Mouse (Mus musculus) forebrain, postnatal 0 days (tissue): ENCODE measurements at regions not wholly inside any gene's neighbourhood (a gene's known extent, or its start where the extent isn't known, plus 50 kb on each side); places are given as distances from the start of the nearest gene placed in this dataset.
A peak's percentile ranks its signal among the peaks of the same experiment; 100 is the strongest.

ENCODE experiments used
- ATAC-seq: fragments of 200-750 bp; cut with Nextera tagmentation; 2 replicates; pipeline ENCODE4 v1.8.0; 2017; ENCODE audit warnings: mild to moderate bottlenecking, moderate library complexity
- DNase-seq: peaks from one replicate; pipeline ENCODE4 v3.0.0-alpha.2; 2015
- H3K27ac ChIP-seq: fragments of 300-500 bp; sonication (generic); 2 replicates; pipeline ENCODE4 v1.5.1; 2014; ENCODE audit warnings: low read depth, mild to moderate bottlenecking, antibody characterized with exemption, low read length, moderate library complexity, mixed read lengths
- H3K27me3 ChIP-seq: fragments of 300-500 bp; sonication (generic); 2 replicates; pipeline ENCODE4 v1.6.1; 2014; ENCODE audit warnings: mild to moderate bottlenecking, low read length, mixed read lengths; ENCODE audit not compliant: insufficient read depth
- H3K36me3 ChIP-seq: fragments of 300-500 bp; sonication (generic); 2 replicates; pipeline ENCODE4 v1.6.1; 2014; ENCODE audit warnings: mild to moderate bottlenecking, moderate library complexity; ENCODE audit not compliant: insufficient read depth
- H3K4me1 ChIP-seq: fragments of 300-500 bp; sonication (generic); 2 replicates; pipeline ENCODE4 v1.6.1; 2014; ENCODE audit warnings: antibody characterized with exemption; ENCODE audit not compliant: insufficient read depth
- H3K4me2 ChIP-seq: fragments of 300-500 bp; sonication (generic); 2 replicates; pipeline ENCODE4 v1.6.1; 2014; ENCODE audit warnings: low read depth, mild to moderate bottlenecking, moderate library complexity
- H3K4me3 ChIP-seq: fragments of 300-500 bp; sonication (generic); 2 replicates; pipeline ENCODE4 v1.5.1; 2014; ENCODE audit warnings: low read depth, low read length, mixed read lengths
- H3K9ac ChIP-seq: fragments of 300-500 bp; sonication (generic); 2 replicates; pipeline ENCODE4 v1.6.1; 2014; ENCODE audit warnings: mild to moderate bottlenecking
- H3K9me3 ChIP-seq: fragments of 300-500 bp; sonication (generic); 2 replicates; pipeline ENCODE4 v1.6.1; 2016; ENCODE audit warnings: low read length
- CTCF ChIP-seq: sonication (generic); IDR thresholded peaks from 2 replicates; pipeline ENCODE4 v1.5.1; 2016; ENCODE audit warnings: antibody characterized with exemption, control low read depth, low read depth
- WGBS: fragments of 180-500 bp; shearing (Covaris S2); extraction: QIAGEN DNeasy Blood & Tissue Kit; methylation state at CpG from one replicate; pipeline ENCODE4 v1.1.7; 2014; 5-methylcytosine and 5-hydroxymethylcytosine counted together

DNA sequence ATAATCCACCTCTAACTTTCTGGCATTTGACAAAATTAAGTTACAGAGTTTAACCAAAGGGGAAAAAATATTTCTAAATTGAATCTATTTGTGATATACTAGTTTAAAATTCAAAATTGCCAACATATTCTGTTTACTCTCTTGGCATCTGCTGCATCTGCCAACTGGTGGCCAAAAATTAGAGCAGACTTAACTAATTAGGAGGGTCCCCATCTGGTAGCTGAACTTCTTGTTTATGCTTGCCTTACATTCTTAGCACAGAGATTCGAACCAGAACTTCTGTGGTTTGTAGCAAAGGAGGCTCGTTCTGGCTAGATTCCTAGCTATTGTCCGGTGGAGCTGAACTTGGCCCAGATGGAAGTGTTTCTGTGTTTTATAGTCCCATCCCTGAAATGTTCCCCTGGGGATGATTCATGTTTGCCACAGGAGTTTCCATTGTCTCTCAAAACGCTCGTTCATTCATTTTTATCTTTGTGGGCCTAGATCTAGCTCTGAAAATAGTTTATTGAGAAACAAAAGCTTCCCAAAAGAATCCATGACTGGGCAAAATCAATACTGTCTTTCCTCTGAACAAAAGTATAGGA is 3461.5 kb upstream of the Gm7489 start:
- TF ChIP-seq CTCF = no peak
- Histone ChIP-seq H3K4me1 (no peaks in the 10 kb centered on the region), H3K27ac (no peak overlapping the region), H3K27me3 (no peaks in the 10 kb centered on the region), H3K9ac (no peak overlapping the region), H3K4me3 (no peak overlapping the region), H3K9me3 (no peaks in the 10 kb centered on the region), H3K4me2 (no peak overlapping the region), H3K36me3 (no peaks in the 10 kb centered on the region)
- ATAC-seq (no peak), DNase-seq (peak; percentile 1)
- 47% methylated on average over 5 of the region's 5 CpGs for WGBS

DNA sequence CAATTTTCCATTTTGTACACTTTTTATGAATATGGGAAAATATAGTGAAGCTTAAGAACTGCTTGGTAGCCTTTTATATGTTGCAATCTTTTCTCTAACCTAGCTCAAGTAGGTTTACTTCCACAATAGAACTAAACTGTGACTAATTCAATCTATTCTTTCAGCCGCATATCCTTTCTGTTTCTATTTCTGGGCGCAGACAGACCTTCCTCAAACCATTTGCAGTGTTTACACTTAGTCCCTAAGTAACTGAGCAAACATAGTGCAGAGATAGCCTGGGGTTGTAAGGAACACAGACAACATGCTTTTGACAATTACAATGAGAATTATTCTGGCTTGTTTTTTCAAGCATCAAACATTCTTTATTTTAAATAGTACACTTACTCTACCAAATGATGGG is 3435.1 kb upstream of the Gm7489 start:
- ATAC-seq (no peak), DNase-seq (no peak)
- Histone ChIP-seq H3K9me3 (no peaks in the 10 kb centered on the region), H3K4me3 (no peak overlapping the region), H3K4me2 (no peak overlapping the region), H3K27ac (no peak overlapping the region), H3K36me3 (no peaks in the 10 kb centered on the region), H3K9ac (no peak overlapping the region), H3K4me1 (no peaks in the 10 kb centered on the region), H3K27me3 (no peaks in the 10 kb centered on the region)
- WGBS = 78% methylated on average over 2 of the region's 2 CpGs
- no peak for TF ChIP-seq CTCF

DNA sequence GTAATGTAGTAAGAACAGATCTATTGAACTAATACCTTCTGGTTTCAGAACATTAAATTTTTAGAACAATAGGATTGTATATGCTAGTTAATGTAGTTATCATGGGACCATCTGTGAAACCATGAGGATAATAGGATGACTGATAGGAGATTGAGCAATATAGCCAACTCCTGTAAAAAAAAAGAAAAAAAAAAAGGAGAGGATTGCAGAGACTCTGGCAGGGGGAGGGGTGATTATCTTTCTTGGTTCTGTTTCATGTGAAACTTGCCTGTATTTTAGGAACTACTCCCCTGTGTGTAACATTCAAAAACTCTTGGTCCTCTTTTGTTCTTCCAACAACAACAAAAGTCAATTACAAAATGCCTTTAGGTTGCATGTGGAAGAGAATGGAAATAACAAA is 3412.1 kb upstream of the Gm7489 start:
- TF ChIP-seq CTCF = no peak
- H3K9me3 ChIP-seq = no peaks in the 10 kb centered on the region
- no peak overlapping the region for H3K27ac ChIP-seq

DNA sequence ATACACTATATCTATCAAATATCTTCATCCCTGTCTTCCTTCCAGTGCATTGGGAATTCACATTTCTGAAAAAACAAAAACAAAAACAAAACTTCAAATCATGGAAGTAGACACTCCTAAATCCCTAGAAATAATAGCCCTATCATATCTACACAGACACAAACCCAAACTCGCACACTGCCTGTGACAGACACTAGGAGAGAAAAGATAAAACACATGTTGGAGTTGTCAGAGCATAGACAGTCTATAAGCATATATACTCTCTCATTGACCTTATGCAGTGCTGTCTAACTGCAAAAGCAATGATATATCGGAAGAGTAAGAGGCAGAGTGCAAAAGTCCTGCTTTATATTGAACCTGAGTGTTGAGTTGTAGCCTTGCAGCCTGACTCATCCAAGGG is 3386.0 kb upstream of the Gm7489 start:
- H3K9me3 ChIP-seq = no peaks in the 10 kb centered on the region
- TF ChIP-seq CTCF = no peak
- H3K4me2 ChIP-seq = no peak overlapping the region
- H3K36me3 ChIP-seq = no peaks in the 10 kb centered on the region
- no peaks in the 10 kb centered on the region for H3K27me3 ChIP-seq
- no peak overlapping the region for H3K9ac ChIP-seq
- H3K27ac ChIP-seq = no peak overlapping the region
- H3K4me1 ChIP-seq = no peaks in the 10 kb centered on the region
- WGBS = 91% methylated on average over 2 of the region's 2 CpGs
- H3K4me3 ChIP-seq = no peak overlapping the region
- no peak for DNase-seq
- no peak for ATAC-seq

More for the DNA sequence above, 3412.1 kb upstream of the Gm7489 start:
- no peaks in the 10 kb centered on the region for H3K36me3 ChIP-seq
- no peak overlapping the region for H3K4me3 ChIP-seq
- H3K9ac ChIP-seq = no peak overlapping the region
- no peaks in the 10 kb centered on the region for H3K4me1 ChIP-seq
- H3K4me2 ChIP-seq = no peak overlapping the region
- no peaks in the 10 kb centered on the region for H3K27me3 ChIP-seq
- DNase-seq (no peak), ATAC-seq (no peak)

DNA sequence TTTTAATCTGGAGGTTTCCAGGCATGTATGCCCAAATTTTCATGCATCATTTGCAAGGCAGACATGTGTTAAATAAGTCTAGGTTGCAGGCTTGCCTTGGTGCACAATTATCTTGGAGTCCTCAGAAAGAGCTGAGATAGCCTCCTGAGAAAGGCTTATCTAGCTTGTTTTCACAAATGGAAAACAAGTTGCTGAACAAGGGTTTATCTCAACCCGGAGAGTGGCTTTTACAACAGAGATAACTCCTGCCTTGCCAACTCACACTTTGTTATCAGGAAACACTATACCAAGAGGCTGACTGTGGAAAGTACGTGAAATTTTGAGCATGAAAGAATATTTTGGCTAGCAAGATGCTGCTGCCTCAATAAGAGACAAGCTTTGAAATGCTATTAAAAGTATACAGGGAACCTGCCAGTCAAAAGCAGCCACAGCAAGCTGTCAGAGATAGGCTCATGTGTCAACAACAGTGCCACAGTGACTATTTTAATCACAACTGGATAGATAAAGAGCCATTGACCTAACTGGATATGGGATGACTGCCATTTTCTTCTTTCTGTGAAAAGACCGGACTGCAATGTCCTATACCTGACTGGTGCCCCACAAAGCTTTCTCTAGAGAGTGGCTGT is 3376.6 kb upstream of the Gm7489 start:
- ATAC-seq (no peak), DNase-seq (no peak)
- Histone ChIP-seq H3K4me3 (no peak overlapping the region), H3K4me2 (no peak overlapping the region), H3K36me3 (no peaks in the 10 kb centered on the region), H3K4me1 (no peaks in the 10 kb centered on the region), H3K9me3 (no peaks in the 10 kb centered on the region), H3K27ac (no peak overlapping the region), H3K9ac (no peak overlapping the region), H3K27me3 (no peaks in the 10 kb centered on the region)
- WGBS = 80% methylated on average over 3 of the region's 3 CpGs
- no peak for TF ChIP-seq CTCF

DNA sequence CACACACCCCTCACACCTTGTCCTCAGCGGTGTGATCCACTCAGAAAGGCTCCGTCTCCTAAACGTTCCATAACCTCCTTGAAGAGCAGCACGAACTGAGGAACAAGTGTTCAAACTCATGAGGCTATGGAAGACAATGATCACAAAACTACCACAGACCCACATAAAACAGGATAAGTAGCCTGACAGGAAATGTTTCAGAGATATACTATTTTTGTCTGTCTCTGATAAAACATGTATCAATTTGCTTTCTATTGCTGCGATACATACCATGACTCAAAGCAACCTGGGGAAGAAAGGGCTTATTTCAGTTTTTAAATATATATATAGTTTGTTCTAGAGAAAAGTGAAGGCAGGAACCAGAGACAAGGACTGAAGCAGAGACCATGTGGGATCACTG is 3371.7 kb upstream of the Gm7489 start:
- Histone ChIP-seq H3K9ac (no peak overlapping the region), H3K27ac (no peak overlapping the region), H3K4me1 (no peaks in the 10 kb centered on the region), H3K36me3 (no peaks in the 10 kb centered on the region), H3K9me3 (no peaks in the 10 kb centered on the region), H3K4me2 (no peak overlapping the region), H3K27me3 (no peaks in the 10 kb centered on the region), H3K4me3 (no peak overlapping the region)
- WGBS = 96% methylated on average over 5 of the region's 5 CpGs
- TF ChIP-seq CTCF = no peak
- ATAC-seq (no peak), DNase-seq (no peak)

DNA sequence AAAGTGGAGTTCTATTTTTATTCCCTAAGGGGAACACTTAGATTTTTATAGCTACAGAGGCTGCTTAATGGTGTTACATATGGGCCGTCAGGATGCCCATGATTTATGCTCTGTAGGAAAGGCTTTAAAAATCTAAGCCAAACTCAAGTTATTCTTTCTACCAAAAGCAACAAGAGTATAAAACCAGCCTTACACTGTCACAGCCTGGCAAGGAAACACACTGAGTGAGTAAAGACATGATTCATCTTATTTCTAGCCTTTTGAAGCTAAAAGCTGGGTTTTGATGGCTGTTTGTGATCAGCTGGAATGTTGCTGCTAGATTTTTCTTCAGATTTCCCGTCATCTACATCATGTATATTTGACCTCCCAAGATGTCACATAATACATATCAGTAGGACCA is 3359.9 kb upstream of the Gm7489 start:
- ATAC-seq (no peak), DNase-seq (no peak)
- Histone ChIP-seq H3K4me2 (no peak overlapping the region), H3K4me3 (no peak overlapping the region), H3K4me1 (no peaks in the 10 kb centered on the region), H3K27ac (no peak overlapping the region), H3K36me3 (no peaks in the 10 kb centered on the region), H3K9me3 (no peaks in the 10 kb centered on the region), H3K27me3 (no peaks in the 10 kb centered on the region), H3K9ac (no peak overlapping the region)
- TF ChIP-seq CTCF = no peak
- 82% methylated on average over 2 of the region's 2 CpGs for WGBS

DNA sequence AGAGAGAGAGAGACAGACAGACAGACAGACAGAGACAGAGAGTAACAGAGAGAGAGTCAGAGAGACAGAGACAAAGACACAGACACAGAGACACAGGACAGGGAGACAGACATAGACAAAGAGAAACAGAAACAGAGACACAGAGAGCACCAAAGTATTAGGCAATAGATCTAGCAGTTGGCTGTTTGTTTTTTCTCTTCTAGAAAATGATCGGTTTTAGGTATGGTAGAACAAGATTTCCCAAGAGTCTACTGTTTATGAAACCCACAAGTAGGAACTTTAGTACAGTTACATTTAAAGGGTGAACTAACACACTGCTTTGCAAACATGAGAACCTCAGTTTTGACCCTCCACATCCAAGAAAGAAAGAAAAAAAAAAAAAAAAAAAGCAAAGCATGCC is 3350.2 kb upstream of the Gm7489 start:
- Histone ChIP-seq H3K27ac (no peak overlapping the region), H3K36me3 (no peaks in the 10 kb centered on the region), H3K4me2 (no peak overlapping the region), H3K9me3 (no peaks in the 10 kb centered on the region), H3K9ac (no peak overlapping the region), H3K4me1 (no peaks in the 10 kb centered on the region), H3K27me3 (no peaks in the 10 kb centered on the region), H3K4me3 (no peak overlapping the region)
- 100% methylated on average over 1 of the region's 1 CpGs for WGBS
- ATAC-seq (no peak), DNase-seq (no peak)
- no peak for TF ChIP-seq CTCF
